Mouse (Mus musculus) urinary bladder, postnatal 25 days (tissue): Measurements from ENCODE around the gene Slc10a1.

Source experiments
- DNase-seq: peaks from one replicate; pipeline ENCODE4 v3.0.0; 2022; ENCODE audit warnings: low spot score

The Slc10a1 gene

GRCm38 (mm10) chr12:80927518-80927917 is 41.0 kb downstream of the Slc10a1 start:
- no peak for DNase-seq

GRCm38 (mm10) chr12:80926550-80926949 is 42.0 kb downstream of the Slc10a1 start:
- DNase-seq, result no peak

GRCm38 (mm10) chr12:80925919-80926318 is 42.6 kb downstream of the Slc10a1 start:
- DNase-seq, result no peak

GRCm38 (mm10) chr12:80924205-80924604 is 44.3 kb downstream of the Slc10a1 start:
- DNase-seq, result peak; percentile 77

- no peak for DNase-seq
Measured at GRCm38 (mm10) chr12:80923602-80924001, 44.9 kb downstream of the Slc10a1 start.

GRCm38 (mm10) chr12:80922869-80923268 is 45.6 kb downstream of the Slc10a1 start:
- no peak for DNase-seq

GRCm38 (mm10) chr12:80921301-80921700 is 47.2 kb downstream of the Slc10a1 start:
- no peak for DNase-seq

GRCm38 (mm10) chr12:80917764-80918163 is 50.7 kb downstream of the Slc10a1 start:
- DNase-seq, result peak; percentile 30

GRCm38 (mm10) chr12:80909631-80910030 is 58.9 kb downstream of the Slc10a1 start:
- no peak for DNase-seq
